Mouse (Mus musculus): ENCODE data around the gene Rcc1l.
A peak's percentile ranks its signal among the peaks of the same experiment; 100 is the strongest.

The Rcc1l gene

DNA sequence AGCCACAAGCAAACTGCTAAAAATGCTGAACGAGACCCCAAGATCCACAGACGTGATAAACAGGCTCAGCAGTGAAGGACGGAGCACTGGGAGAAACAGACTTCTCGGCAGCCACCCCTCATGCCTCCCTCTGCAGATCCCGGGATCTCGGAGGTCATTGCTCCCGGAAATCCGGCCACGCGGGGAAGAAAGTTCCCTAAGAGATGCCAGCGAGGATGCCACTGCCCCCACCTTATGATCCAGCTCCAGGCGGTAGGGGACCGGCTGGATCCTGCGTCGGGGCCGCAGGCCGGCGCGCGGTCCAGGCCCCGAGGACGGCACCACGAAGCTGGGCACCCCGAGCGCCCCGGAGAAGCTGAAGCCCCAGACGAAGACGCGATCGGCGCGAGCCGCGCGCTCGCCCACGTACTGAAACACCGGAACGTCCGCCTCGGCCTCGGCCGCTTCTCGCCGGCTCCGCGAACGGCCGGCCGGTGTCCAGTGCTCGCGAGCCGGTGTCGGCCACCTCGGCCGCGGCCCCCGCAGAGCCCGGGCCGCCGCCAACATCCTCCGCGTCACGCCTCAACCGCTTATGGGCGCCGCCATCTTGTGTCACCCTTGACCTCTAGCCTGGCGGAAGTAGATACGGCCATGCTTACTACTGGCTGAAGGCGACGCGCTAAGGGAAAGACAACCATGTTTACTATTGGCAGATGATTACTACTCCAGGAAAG lies at the start of gene Rcc1l:
TSS of gene Rcc1l (minus strand) at position 606 of the 713 bp plus-strand sequence.
- peak; percentile 81 for DNase-seq

- DNase-seq, result peak; percentile 40
Observed at GRCm38 (mm10) chr5:134225110-134225901, 48.7 kb upstream of the Rcc1l start.

- no peak for DNase-seq
Observed at GRCm38 (mm10) chr5:134221708-134222150, 45.2 kb upstream of the Rcc1l start.

DNA sequence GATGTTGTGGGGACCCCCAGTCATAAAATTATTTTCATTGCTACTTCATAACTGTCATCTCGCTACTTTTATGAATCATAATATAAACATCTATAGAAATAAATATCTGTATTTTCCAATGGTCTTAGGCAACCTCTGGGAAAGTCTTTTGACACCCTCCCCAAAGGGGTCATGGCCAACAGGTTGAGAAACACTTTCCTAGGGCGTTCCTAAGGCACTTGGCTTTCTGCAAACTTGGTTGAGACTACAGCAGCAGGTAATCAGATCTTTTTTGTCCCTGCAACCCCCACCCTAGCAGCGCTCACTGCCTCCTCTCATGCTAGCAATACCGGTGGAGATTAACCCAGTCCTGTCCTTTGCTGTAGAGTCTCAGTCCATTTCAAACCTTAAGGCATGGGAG lies 44.7 kb upstream of the Rcc1l start:
- no peak for DNase-seq

GRCm38 (mm10) chr5:134217900-134218299 lies 41.3 kb upstream of the Rcc1l start:
- DNase-seq, result no peak

- no peak for DNase-seq
Observed at GRCm38 (mm10) chr5:134214021-134214806, 37.6 kb upstream of the Rcc1l start.

- no peak for DNase-seq
Observed at GRCm38 (mm10) chr5:134209931-134210554, 33.5 kb upstream of the Rcc1l start.

- DNase-seq, result no peak
Observed at GRCm38 (mm10) chr5:134206721-134207120, 30.1 kb upstream of the Rcc1l start.

- no peak for DNase-seq
Observed at GRCm38 (mm10) chr5:134193664-134194063, 17.1 kb upstream of the Rcc1l start.

GRCm38 (mm10) chr5:134188571-134188970 lies 12.0 kb upstream of the Rcc1l start:
- peak; percentile 39 for DNase-seq

- peak; percentile 79 for DNase-seq
Observed at GRCm38 (mm10) chr5:134186961-134187731, 10.6 kb upstream of the Rcc1l start.

DNA sequence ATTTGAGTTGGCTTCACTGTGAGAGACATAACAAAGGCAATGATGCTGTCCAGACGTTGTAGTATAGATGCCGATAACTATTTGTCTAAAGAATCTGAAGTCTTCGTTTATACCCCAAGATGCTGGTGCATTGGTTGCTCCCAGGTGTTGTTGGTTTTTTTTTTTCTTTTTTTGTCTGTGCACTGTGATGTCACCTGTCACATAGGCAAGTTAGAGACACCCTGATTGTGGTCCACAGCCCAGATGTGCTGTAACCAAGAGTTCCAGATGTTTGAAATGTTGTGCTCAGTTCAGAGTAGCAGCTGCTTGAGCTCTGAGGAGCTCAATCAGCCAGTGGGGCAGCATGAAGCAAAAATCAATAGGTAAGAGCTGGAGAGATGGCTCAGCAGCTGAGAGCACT lies 9.5 kb upstream of the Rcc1l start:
- no peak for DNase-seq

- DNase-seq, result peak; percentile 100
Observed at GRCm38 (mm10) chr5:134183880-134184808, 7.6 kb upstream of the Rcc1l start, which contains the start of gene Gtf2ird2. TSS of gene Gtf2ird2 (plus strand) at chr5:134184019.

- DNase-seq, result no peak
Observed at GRCm38 (mm10) chr5:134183162-134183561, 6.6 kb upstream of the Rcc1l start.

DNA sequence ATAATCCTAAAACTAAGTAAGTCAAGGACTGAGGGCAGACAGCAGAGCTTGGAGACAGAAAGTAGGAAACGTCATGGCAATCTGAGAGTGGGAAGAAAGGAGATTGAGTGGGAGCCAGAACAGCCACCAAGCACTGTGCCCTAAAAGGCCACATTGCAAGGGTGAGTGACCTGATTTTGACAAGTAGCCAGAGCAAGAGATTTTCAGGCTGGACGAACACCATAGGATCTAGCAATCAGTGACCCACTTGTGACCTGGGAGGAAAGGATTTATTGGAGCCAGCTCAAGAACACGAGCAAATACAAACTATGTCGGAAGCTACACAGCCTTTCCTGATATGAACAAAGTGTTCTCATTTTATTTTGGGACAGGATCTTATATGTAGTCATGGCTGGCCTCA lies 6.2 kb upstream of the Rcc1l start:
- DNase-seq, result no peak

DNA sequence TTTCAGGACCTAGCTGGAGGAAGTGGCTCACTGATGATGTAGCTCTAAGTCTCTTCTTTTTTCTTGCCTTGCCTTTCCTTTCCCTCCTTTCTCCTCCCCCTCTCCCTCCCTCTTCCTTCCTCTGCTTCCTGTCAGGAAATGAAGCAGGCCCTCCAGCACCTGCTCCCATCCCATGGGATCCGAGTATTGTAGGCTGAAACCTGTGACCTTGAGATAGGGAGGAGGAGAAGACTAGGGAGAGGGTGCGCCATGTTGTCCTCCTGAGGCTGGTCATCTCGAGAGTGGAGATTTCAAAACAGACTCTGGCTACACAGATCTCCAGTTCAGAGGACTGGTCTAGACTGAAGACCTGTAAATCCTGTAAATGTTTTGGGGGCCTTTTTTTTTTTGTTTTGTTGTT lies 5.6 kb upstream of the Rcc1l start:
- DNase-seq, result no peak

GRCm38 (mm10) chr5:134179871-134180270 lies 3.3 kb upstream of the Rcc1l start:
- DNase-seq, result peak; percentile 88

GRCm38 (mm10) chr5:134178536-134178935 lies 2.0 kb upstream of the Rcc1l start:
- no peak for DNase-seq

- no peak for DNase-seq
Observed at GRCm38 (mm10) chr5:134175696-134176095, 878 bp downstream of the Rcc1l start.

- DNase-seq, result peak; percentile 45
Observed at GRCm38 (mm10) chr5:134173206-134173605, 3.4 kb downstream of the Rcc1l start.

GRCm38 (mm10) chr5:134170167-134170566 lies 6.4 kb downstream of the Rcc1l start:
- DNase-seq, result no peak

Measured in thymus, postnatal 25 days (tissue).